Mouse (Mus musculus) kidney, adult 2 months (tissue): Measurements from ENCODE around the gene Per1. TPM values are rescaled to one million over a fixed set of nuclear protein-coding genes. Genes with fewer than 3 reads are reported as not detected.

ENCODE experiments used
- DNase-seq: peaks from one replicate; pipeline ENCODE4 v3.0.0; 2021
- H3K27ac ChIP-seq: fragments of 200-500 bp; 2 replicates; pipeline ENCODE4 v1.5.1; 2012; ENCODE audit warnings: low read depth, low read length, control low read depth, inconsistent platforms; ENCODE audit not compliant: insufficient read depth
- H3K27me3 ChIP-seq: fragments of 200-500 bp; replicated peaks from 2 replicates; pipeline ENCODE4 v1.6.1; 2012; ENCODE audit warnings: mild to moderate bottlenecking, moderate library complexity, low read length, inconsistent platforms; ENCODE audit not compliant: control insufficient read depth, insufficient read depth
- H3K36me3 ChIP-seq: fragments of 200-500 bp; 2 replicates; pipeline ENCODE4 v1.6.1; 2012; ENCODE audit warnings: mild to moderate bottlenecking, moderate library complexity, low read length, inconsistent platforms; ENCODE audit not compliant: control insufficient read depth, insufficient read depth
- H3K4me1 ChIP-seq: fragments of 200-500 bp; 2 replicates; pipeline ENCODE4 v1.6.1; 2011; ENCODE audit warnings: low read length; ENCODE audit not compliant: control insufficient read depth, insufficient read depth
- H3K4me3 ChIP-seq: fragments of 200-500 bp; 2 replicates; pipeline ENCODE4 v1.5.1; 2011; ENCODE audit warnings: mild to moderate bottlenecking, low read depth, low read length, control low read depth; ENCODE audit not compliant: insufficient read depth
- CTCF ChIP-seq: fragments of 200-500 bp; conservative IDR thresholded peaks from 2 replicates; pipeline ENCODE4 v1.5.1; 2011; ENCODE audit warnings: low read depth, mild to moderate bottlenecking, control low read depth, low read length, moderate library complexity, mixed read lengths; ENCODE audit not compliant: insufficient read depth, insufficient read length
- POLR2A ChIP-seq: fragments of 200-500 bp; IDR thresholded peaks from one replicate; pipeline ENCODE4 v1.6.1; 2011; ENCODE audit warnings: low read depth, low read length, control low read depth
- WGBS: fragments of 180-500 bp; shearing (Covaris S2); methylation state at CpG from one replicate; pipeline ENCODE4 v1.1.7; 2018; 5-methylcytosine and 5-hydroxymethylcytosine counted together
- polyA plus RNA-seq: library from polyadenylated mRNA; depleted of rRNA; stranded (reverse); fragments of >200 nt; gene quantifications from 2 replicates; pipeline ENCODE4 v1.2.3, GENCODE M21; 2012

Per1 gene
- polyA plus RNA-seq, 1 experiment, result 13.5 TPM

- WGBS, result 62% methylated on average over 2 of the region's 2 CpGs
- Histone ChIP-seq H3K27ac (no peak overlapping the region), H3K27me3 (no peaks in the 10 kb centered on the region), H3K4me1 (no peaks in the 10 kb centered on the region), H3K4me3 (no peak overlapping the region), H3K36me3 (peaks cover 37% of the 10 kb centered on the region)
- DNase-seq, result no peak
- TF ChIP-seq POLR2A, result no peak
- TF ChIP-seq CTCF, result no peak
Measured at GRCm38 (mm10) chr11:69105796-69106195, 10.8 kb downstream of the Per1 start.

- Histone ChIP-seq H3K27me3 (no peaks in the 10 kb centered on the region), H3K27ac (no peak overlapping the region), H3K36me3 (peaks cover 32% of the 10 kb centered on the region), H3K4me3 (no peak overlapping the region), H3K4me1 (no peaks in the 10 kb centered on the region)
- 91% methylated on average over 11 of the region's 11 CpGs for WGBS
- DNase-seq, result no peak
- TF ChIP-seq POLR2A, result no peak
- TF ChIP-seq CTCF, result no peak
Measured at GRCm38 (mm10) chr11:69106299-69106698, 11.3 kb downstream of the Per1 start.

DNA sequence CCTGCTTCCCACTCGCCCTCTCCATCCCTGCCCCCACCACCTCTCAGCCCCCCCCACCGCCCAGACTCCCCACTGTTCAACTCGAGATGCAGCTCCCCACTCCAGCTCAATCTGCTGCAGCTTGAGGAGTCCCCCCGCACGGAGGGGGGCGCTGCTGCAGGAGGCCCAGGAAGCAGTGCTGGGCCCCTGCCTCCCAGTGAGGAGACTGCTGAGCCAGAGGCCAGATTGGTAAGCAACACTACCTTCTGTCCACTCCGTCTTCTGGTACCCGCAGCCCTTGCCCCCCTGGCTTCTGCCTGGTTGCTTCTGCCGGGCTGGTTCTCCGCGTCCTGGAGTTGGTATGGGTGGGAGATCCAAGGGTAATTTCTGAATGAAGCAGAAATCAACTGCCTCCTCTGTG lies 11.8 kb downstream of the Per1 start:
- Histone ChIP-seq H3K4me1 (no peaks in the 10 kb centered on the region), H3K36me3 (peaks cover 29% of the 10 kb centered on the region), H3K27ac (no peak overlapping the region), H3K27me3 (no peaks in the 10 kb centered on the region), H3K4me3 (no peak overlapping the region)
- TF ChIP-seq CTCF (no peak), POLR2A (no peak)
- no peak for DNase-seq
- WGBS, result 91% methylated on average over 11 of the region's 11 CpGs

GRCm38 (mm10) chr11:69107676-69108075 lies 12.7 kb downstream of the Per1 start:
- Histone ChIP-seq H3K4me1 (no peaks in the 10 kb centered on the region), H3K27ac (no peak overlapping the region), H3K27me3 (no peaks in the 10 kb centered on the region), H3K36me3 (peaks cover 24% of the 10 kb centered on the region), H3K4me3 (no peak overlapping the region)
- WGBS, result 91% methylated on average over 11 of the region's 11 CpGs
- DNase-seq, result no peak
- TF ChIP-seq POLR2A (no peak), CTCF (no peak)

GRCm38 (mm10) chr11:69108223-69108622 lies 13.2 kb downstream of the Per1 start:
- WGBS, result 82% methylated on average over 9 of the region's 9 CpGs
- peaks cover 23% of the 10 kb centered on the region for H3K36me3 ChIP-seq
- no peak for DNase-seq
- H3K4me1 ChIP-seq, result no peaks in the 10 kb centered on the region
- no peak overlapping the region for H3K27ac ChIP-seq
- no peak for TF ChIP-seq POLR2A
- TF ChIP-seq CTCF, result no peak
- H3K27me3 ChIP-seq, result no peaks in the 10 kb centered on the region
- no peak overlapping the region for H3K4me3 ChIP-seq

DNA sequence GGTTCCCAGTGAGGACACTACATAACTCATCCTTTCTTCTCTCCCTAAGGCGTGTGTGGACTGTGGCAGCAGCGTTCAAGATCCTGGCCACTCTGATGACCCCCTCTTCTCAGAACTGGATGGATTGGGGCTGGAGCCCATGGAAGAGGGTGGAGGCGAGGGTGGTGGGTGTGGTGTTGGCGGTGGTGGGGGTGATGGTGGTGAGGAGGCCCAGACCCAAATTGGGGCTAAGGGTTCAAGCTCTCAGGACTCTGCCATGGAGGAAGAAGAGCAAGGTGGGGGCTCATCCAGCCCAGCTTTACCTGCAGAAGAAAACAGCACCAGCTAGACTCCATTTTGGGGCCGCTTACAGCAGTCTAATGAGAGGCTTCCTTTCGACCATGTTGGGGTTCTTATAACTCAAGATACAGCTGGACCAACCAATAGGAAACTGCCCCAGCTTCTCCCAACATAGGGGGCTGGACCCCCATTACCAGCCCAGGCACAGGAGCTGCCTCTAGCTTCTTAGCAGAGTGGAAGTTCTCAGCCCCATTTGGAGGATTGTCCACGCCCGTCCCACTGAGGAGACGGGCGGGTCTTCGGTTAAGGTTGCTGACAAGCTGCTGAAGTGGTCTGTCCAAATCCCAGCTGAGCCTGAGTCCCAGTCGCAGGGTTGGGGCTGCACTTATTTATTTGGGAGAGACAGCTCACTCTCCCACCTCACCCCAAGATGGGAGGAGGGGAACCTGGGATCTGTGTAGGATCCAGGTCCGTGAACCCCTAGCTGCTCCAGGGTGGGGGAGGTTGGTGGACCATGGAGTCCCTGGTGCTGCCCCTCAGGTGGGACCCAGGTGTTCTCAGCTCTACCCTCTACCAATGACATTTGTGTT lies 14.2 kb downstream of the Per1 start:
- peaks cover 21% of the 10 kb centered on the region for H3K36me3 ChIP-seq
- no peak for TF ChIP-seq POLR2A
- TF ChIP-seq CTCF, result no peak
- H3K4me3 ChIP-seq, result no peak overlapping the region

GRCm38 (mm10) chr11:69110319-69111046 lies 15.5 kb downstream of the Per1 start:
- Histone ChIP-seq H3K27me3 (no peaks in the 10 kb centered on the region), H3K27ac (no peak overlapping the region), H3K4me3 (peak overlapping the region; percentile 10; the same call in 1 of the 2 replicates), H3K36me3 (peaks cover 16% of the 10 kb centered on the region), H3K4me1 (no peaks in the 10 kb centered on the region)
- WGBS, result 6% methylated on average over 30 of the region's 30 CpGs
- peak; percentile 94 for DNase-seq
- TF ChIP-seq POLR2A (no peak), CTCF (no peak)

More for the DNA sequence above, 14.2 kb downstream of the Per1 start:
- Histone ChIP-seq H3K27me3 (no peaks in the 10 kb centered on the region), H3K27ac (no peak overlapping the region), H3K4me1 (no peaks in the 10 kb centered on the region)
- DNase-seq, result no peak
- WGBS, result 91% methylated on average over 13 of the region's 13 CpGs
